Mouse (Mus musculus): ENCODE data around the gene Flywch1.

Gene Flywch1

DNA sequence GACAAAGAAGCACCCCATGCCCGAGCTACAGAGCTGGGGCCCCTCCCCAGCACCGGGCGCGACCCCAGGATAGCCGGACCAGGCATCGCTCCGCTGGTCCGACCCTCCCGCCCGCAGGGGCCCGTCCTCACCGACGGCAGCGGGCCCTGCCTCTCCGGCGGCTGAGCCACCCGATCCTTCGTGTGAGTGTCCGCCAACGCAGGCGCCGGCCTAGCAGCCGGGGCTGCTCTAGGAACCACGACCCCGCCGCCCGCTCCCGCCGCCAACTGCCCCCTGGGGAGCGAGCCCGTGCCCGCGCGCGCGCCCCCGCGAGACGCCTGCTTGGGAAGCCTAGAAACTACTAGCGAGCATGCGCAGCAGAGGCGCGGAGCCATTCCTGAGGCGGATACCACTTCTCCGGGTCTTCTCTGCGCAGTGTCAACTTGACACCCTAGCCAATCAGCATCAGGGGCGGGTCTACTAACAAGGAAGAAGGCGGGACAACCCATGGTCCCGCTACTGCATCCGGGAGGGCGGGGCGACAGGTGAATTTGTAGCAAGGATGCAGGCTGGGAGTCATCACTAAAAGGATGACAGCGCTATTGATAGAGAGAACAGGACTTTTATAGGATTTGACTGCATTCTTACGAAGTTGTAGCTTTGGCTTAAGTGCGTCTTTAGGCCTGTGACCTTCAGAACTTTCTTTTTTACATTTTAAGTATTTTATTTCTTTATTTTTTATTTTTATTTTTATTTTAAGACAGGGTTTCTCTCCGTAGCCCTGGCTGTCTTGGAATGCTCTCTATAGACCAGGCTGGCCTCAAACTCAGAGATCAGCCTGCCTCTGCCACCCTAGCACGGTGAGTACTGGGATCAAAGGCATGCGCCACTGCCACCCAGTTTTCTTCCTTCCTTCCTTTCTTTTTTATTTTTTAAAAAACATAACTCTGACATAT lies at the start of gene Flywch1:
Gene Flywch1, minus strand, starts transcription at position 319 of the 935 bp plus-strand sequence.
- peak; percentile 100 for DNase-seq (ENCODE audit: extremely low spot score, low spot score)

DNA sequence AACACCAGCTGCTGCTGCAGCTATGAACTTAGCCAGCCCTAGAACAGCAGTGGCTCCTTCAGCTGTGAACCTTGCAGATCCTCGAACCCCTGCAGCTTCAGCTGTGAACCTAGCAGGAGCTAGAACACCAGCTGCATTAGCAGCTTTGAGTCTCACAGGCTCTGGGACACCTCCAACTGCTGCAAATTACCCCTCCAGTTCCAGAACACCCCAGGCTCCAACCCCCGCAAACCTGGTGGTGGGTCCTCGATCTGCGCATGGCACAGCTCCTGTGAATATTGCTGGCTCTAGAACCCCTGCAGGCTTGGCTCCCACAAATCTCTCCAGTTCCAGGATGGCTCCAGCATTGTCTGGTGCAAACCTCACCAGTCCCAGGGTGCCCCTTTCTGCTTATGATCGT lies 49.3 kb upstream of the Flywch1 start:
- DNase-seq (ENCODE audit: extremely low spot score, low spot score): no peak

DNA sequence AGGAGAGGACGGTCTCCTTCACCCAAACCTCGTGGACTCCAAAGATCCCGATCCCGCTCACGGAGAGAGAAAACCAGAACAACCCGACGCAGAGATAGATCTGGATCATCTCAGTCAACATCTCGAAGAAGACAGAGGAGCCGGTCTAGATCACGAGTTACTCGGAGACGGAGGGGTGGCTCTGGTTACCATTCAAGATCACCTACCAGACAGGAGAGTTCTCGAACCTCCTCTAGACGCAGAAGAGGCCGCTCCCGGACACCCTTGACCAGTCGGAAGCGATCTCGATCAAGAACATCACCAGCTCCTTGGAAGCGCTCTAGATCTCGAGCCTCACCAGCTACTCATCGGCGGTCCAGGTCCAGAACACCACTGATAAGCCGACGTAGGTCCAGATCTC lies 47.8 kb upstream of the Flywch1 start:
- DNase-seq (ENCODE audit: extremely low spot score, low spot score): no peak

- peak; percentile 11 for DNase-seq (ENCODE audit: extremely low spot score, low spot score)
Observed at GRCm38 (mm10) chr17:23818579-23818978, 47.2 kb upstream of the Flywch1 start.

DNA sequence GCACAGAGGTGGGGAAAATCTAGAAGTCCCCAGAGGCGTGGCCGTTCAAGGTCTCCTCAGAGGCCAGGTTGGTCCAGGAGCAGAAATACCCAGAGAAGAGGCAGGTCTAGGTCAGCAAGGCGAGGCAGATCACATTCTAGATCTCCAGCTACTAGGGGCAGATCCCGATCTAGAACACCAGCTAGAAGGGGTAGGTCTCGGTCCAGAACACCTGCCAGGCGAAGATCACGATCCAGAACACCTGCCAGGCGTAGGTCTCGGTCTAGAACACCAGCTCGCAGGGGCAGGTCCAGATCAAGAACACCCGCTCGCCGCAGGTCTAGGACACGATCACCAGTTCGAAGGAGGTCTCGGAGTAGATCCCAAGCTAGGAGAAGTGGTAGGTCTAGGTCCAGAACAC lies 44.2 kb upstream of the Flywch1 start:
- no peak for DNase-seq (ENCODE audit: extremely low spot score, low spot score)

DNA sequence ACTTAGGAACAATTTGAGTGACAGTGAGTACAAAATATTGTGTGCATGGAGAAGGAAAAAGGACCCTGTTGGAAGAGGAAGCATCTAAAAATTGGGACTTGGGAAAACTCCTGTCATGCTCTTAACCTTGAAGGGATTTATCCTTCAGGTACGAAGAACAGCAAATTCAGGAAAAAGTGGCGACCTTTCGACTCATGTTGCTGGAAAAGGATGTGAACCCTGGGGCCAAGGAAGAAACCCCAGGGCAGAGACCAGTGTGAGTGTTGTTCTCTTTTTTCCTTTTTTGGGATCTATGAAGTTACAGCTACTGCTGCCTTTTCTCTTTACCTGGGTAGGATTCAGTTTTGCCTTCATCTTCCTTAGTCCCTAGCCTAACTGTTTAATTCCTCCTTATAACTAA lies 36.5 kb upstream of the Flywch1 start:
- DNase-seq (ENCODE audit: extremely low spot score, low spot score): no peak

DNA sequence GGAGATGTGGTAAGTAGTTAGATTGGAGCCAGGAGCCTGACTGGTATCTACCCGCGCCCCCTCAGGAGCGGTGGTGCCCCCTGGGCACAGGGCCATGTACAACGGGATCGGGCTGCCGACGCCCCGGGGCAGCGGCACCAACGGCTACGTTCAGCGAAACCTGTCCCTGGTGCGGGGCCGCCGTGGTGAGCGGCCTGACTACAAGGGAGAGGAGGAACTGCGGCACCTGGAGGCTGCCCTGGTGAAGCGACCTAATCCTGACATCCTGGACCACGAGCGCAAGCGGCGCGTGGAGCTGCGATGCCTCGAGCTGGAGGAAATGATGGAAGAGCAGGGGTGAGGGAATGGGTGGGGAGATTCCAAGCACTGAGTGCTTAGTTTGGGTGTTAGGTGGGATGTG lies 35.5 kb upstream of the Flywch1 start:
- no peak for DNase-seq (ENCODE audit: extremely low spot score, low spot score)

DNA sequence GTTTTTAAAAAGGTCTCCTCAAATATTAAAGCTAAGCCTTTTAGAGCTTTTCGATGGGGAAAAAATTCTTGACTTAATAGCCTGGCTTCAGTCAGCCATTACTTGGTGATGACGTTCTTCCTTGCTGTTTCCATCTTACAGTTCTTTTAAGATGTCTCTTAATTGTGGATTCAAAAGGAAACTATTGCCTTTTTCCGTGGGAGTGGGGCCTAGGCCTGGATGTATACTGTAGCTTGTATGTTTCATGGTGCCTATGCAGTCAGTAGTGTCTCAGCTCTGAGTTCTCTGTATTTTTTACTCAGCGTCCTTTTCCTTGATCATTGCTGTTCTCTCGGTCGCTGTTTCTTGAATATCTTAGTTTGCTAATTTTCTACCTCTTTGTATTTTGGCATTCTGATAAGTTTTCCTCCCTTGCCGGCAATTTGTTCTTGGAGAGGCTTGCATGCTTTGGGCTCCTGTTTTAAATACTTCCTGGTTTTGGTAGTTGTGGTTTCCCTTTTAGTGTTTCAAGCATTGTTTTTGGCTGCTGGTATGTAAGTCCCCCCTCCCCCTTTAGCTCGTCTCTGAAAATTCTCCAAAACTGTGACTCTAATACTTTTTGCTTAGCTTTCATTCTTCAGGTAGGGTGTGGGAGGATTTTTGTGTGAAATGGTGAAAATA lies 33.2 kb upstream of the Flywch1 start:
- DNase-seq (ENCODE audit: extremely low spot score, low spot score): no peak

- peak; percentile 91 for DNase-seq (ENCODE audit: extremely low spot score, low spot score)
Observed at GRCm38 (mm10) chr17:23803366-23804041, 32.1 kb upstream of the Flywch1 start.

- peak; percentile 93 for DNase-seq (ENCODE audit: extremely low spot score, low spot score)
Observed at GRCm38 (mm10) chr17:23802746-23803365, 31.5 kb upstream of the Flywch1 start.

GRCm38 (mm10) chr17:23801627-23802026 lies 30.2 kb upstream of the Flywch1 start:
- no peak for DNase-seq (ENCODE audit: extremely low spot score, low spot score)

GRCm38 (mm10) chr17:23797316-23797715 lies 25.9 kb upstream of the Flywch1 start:
- DNase-seq (ENCODE audit: extremely low spot score, low spot score): no peak

DNA sequence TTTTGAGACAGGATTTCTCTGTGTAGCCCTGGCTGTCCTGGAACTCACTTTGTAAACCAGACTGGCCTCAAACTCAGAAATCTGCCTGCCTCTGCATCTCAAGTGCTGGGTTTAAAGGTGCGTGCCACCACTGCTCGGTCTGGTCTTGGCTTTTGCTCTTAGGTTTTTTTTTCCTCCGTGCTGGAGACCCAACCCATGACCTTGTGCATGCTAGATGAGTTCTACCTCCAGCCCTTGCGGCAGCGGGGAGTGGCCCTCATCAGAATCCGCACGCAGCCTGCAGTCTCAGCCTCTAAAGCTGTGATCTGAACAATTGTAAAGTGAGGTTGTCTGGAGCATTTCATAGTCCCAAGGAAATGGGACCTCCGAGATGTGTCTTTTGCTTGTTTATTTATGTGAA lies 23.9 kb upstream of the Flywch1 start:
- no peak for DNase-seq (ENCODE audit: extremely low spot score, low spot score)

DNA sequence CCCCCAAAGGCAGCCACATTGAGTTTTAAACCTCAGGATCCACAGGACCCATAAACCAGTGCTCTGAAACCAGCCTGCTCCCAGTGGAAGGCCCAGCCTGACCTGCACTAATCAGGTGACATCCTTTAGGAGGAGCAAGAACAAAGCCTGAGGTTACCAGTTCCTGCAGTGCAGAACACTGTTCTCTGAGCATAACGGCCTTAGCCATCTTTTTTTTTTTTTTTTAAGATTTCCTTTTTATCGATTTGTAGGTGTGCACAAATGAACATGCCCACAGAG lies 19.6 kb upstream of the Flywch1 start:
- DNase-seq (ENCODE audit: extremely low spot score, low spot score): no peak

DNA sequence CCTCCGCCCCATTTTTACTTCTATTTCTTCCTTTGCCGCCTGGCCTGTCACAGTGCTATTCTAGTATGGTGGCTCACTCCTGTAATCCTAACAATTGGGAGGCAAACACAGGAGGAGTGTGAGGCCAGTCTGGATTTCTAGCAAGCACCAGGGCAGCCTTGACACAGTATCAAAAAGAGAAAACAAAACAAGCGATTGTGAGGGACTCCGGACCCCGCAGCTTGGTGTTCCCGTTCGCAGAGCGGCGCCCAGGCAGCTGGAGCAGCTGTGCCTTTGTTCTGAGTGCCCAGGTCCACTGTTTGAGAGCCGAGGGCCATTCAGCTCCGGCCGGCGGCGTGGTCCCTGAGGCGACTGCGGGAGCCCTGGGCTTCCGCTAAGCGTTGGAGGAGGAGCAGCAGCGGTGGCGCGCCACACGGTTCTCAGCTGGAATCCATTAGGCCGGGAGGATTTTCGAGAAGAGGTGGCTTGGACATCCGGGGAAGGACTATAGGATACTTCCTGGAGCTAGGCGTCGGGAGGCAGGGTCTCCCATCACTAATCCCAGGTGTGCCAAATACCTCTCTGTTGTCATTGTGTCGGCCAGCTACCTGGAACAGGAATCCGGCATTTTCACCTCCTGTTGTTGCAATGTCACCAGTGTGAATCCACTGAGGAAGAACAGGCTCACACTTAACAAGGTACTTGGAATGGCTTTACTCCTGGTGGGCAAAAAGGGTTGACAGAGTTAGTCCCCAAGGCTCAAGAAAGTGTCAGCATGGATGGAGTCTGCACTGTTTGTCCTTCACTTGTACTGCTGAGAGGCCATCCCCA lies 19.1 kb upstream of the Flywch1 start, which contains the start of gene Srrm2:
Gene Srrm2, plus strand, starts transcription at position 264 of the 810 bp plus-strand sequence.
- peak; percentile 83 for DNase-seq (ENCODE audit: extremely low spot score, low spot score)

DNA sequence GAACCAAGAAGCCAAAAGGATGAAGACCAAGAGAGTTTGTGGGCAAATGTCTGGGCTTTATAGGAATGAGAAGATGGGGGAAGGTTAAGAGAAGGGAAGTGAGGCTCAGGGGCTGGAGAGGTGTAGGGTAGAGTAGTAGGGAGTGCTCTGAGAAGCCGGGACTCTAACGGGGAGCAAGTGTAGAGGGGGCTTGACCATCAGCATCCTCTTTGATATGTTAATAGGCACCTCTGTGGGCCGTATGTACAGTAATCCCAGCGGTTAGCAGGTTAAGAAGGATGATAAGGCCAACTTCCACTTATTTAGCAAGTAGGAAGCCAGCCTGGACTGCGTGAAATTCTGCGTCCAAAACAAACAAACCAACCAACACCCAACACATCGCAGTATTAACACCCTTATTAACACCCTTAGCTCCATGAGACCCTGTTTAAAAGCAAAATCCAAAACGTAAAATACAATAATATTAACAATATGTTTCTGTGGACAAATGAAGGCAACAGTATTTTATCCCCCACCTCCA lies 18.4 kb upstream of the Flywch1 start:
- DNase-seq (ENCODE audit: extremely low spot score, low spot score): no peak

DNA sequence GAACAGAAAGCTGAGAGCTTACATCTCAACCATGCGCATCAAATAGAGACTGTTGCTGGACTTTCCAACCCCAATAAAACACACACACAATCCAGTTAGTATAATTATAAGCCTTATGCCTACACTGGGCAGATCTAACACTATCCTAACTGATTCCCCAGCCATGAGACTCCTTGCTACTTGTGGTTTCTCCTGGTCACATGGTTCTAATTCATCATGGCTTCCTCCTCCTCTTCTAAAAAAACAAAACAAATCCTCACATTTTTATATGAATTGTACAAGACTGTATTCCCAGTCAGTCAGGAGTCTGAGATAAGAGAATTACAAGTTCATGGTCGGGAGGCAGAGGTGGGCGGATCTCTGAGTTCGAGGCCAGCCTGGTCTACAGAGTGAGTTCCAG lies 17.6 kb upstream of the Flywch1 start:
- no peak for DNase-seq (ENCODE audit: extremely low spot score, low spot score)

DNA sequence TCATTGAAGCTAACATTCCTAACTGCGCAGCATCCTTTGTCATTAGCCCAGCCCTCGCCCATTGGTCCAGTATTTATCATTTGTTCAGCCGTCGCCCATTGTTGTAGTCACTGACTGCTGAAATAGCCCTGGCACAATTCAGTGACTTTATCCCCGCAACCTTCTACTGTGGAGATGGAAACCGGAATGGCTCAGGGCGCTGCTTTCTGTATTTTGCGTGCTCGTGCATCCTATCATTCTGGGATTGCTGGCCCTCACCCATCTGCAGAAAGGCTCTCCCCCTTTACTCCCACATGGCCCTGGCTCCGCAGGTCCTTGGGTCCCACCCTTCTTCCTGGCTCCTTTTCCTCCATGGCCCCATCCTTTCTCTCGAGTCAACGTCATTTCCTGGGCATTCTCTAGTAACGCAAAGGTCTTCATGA lies 15.1 kb upstream of the Flywch1 start:
- peak; percentile 44 for DNase-seq (ENCODE audit: extremely low spot score, low spot score)

DNA sequence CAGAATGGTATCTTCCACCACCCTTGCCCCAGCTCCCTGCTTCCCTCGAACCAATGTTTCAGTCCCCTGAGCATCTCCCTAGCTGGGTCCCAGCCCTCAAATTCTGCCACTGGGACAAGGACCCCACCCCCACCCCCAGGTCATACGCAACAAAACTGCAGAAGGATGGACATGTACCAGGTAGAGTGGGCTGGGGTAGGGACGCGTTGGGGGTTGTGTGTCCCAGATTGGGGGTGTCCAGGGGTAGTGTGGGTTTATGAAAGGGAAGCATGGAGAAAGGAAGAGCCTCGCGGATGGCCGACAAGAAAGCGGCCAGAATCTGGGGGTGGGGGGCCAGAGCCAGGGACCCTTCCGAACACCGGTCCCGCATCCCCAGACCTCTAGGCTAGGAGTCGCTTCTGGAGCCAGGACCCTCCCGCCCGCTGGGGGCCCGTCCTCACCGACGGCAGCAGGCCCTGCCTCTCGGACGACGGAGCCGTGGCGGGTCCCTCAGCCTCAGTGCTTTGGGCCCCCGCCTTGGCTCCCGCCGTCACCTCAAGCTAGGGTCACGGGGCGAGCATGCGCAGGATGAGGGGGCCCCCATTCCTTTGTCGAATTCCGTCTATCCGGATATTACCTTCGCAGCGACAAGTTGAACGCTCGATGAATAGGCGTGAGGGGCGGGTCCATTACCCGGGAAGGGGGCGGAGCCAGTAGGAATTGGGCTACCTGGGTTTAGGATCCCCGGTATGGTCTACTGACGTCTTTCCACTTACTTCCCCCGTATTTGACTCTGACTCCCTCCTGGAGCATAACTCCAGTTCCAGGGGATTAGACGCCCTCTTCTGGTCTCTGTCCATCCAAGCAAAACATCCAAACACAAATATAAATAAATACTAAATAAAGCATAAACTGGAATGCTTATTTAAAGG lies 14.4 kb upstream of the Flywch1 start, which contains the start of gene Flywch2:
Gene Flywch2, minus strand, starts transcription at position 521 of the 911 bp plus-strand sequence.
- DNase-seq (ENCODE audit: extremely low spot score, low spot score): peak; percentile 73
